Mouse (Mus musculus): ENCODE measurements around the gene Malrd1. TPM values are rescaled to one million over a fixed set of nuclear protein-coding genes. Genes with fewer than 3 reads are reported as not detected.

Malrd1 gene
- polyA plus RNA-seq, 1 experiment: not detected

- no peaks in the 10 kb centered on the region for H3K27me3 ChIP-seq (ENCODE audit: control insufficient read depth, insufficient read depth, insufficient read length)
- H3ac ChIP-seq (ENCODE audit: control insufficient read depth, insufficient read length): no peak overlapping the region
- H3K4me3 ChIP-seq: no peak overlapping the region
- no peaks in the 10 kb centered on the region for H3K36me3 ChIP-seq (ENCODE audit: control insufficient read depth, insufficient read depth)
- TF ChIP-seq MYOG (IDR thresholded peaks at IDR 0.05; ENCODE audit: control insufficient read depth in 1 of 3, insufficient read depth in 1 of 3, insufficient read length in 2 of 3, low read depth in 2 of 3): no peak
- TF ChIP-seq MAX (IDR thresholded peaks at IDR 0.05; ENCODE audit: low read depth): no peak
- TF ChIP-seq POLR2AphosphoS2 (IDR thresholded peaks at IDR 0.05; ENCODE audit: insufficient read length, low read depth): no peak
- no peak for TF ChIP-seq E2F4 (IDR thresholded peaks at IDR 0.05; ENCODE audit: insufficient read depth)
- no peak for TF ChIP-seq MYOD1 (IDR thresholded peaks at IDR 0.05; ENCODE audit: control insufficient read depth in 1 of 3, insufficient read length in 2 of 3, low read depth in 2 of 3)
- no peak for TF ChIP-seq POLR2A (IDR thresholded peaks at IDR 0.05; ENCODE audit: insufficient read length, low read depth)
- TF ChIP-seq SRF (IDR thresholded peaks at IDR 0.05; ENCODE audit: control insufficient read depth, insufficient read length, low read depth): no peak
- no peak for TF ChIP-seq TCF12 (IDR thresholded peaks at IDR 0.05; ENCODE audit: insufficient read depth, poor library complexity, severe bottlenecking)
- H3K4me2 ChIP-seq (ENCODE audit: low read depth): no peak overlapping the region
- H3K79me2 ChIP-seq (ENCODE audit: control insufficient read depth, insufficient read depth): no peaks in the 10 kb centered on the region
These were observed 367.3 kb downstream of the Malrd1 start for GRCm38 (mm10) chr2:15893418-15894120.

- Histone ChIP-seq H3ac (ENCODE audit: control insufficient read depth, insufficient read length) (no peak overlapping the region), H3K79me2 (ENCODE audit: control insufficient read depth, insufficient read depth) (no peaks in the 10 kb centered on the region), H3K4me3 (no peak overlapping the region), H3K4me2 (ENCODE audit: low read depth) (no peak overlapping the region), H3K27me3 (ENCODE audit: control insufficient read depth, insufficient read depth, insufficient read length) (no peaks in the 10 kb centered on the region), H3K36me3 (ENCODE audit: control insufficient read depth, insufficient read depth) (no peaks in the 10 kb centered on the region)
- no peak for TF ChIP-seq MAX (IDR thresholded peaks at IDR 0.05; ENCODE audit: low read depth)
- no peak for TF ChIP-seq CEBPB (IDR thresholded peaks at IDR 0.05; ENCODE audit: insufficient read depth, poor library complexity, severe bottlenecking)
- no peak for TF ChIP-seq MYOD1 (IDR thresholded peaks at IDR 0.05; ENCODE audit: control insufficient read depth in 1 of 3, insufficient read length in 2 of 3, low read depth in 2 of 3)
- no peak for TF ChIP-seq E2F4 (IDR thresholded peaks at IDR 0.05; ENCODE audit: insufficient read depth)
- no peak for TF ChIP-seq MYOG (IDR thresholded peaks at IDR 0.05; ENCODE audit: control insufficient read depth in 1 of 3, insufficient read depth in 1 of 3, insufficient read length in 2 of 3, low read depth in 2 of 3)
- no peak for TF ChIP-seq SRF (IDR thresholded peaks at IDR 0.05; ENCODE audit: control insufficient read depth, insufficient read length, low read depth)
- no peak for TF ChIP-seq REST (IDR thresholded peaks at IDR 0.05; ENCODE audit: insufficient read depth, insufficient read length)
- TF ChIP-seq USF1 (IDR thresholded peaks at IDR 0.05; ENCODE audit: low read depth): no peak
- TF ChIP-seq TCF12 (IDR thresholded peaks at IDR 0.05; ENCODE audit: insufficient read depth, poor library complexity, severe bottlenecking): no peak
- no peak for TF ChIP-seq POLR2A (IDR thresholded peaks at IDR 0.05; ENCODE audit: insufficient read length, low read depth)
- TF ChIP-seq TCF3 (IDR thresholded peaks at IDR 0.05; ENCODE audit: insufficient read length, low read depth): no peak
- TF ChIP-seq POLR2AphosphoS2 (IDR thresholded peaks at IDR 0.05; ENCODE audit: insufficient read length, low read depth): no peak
These were observed 399.2 kb downstream of the Malrd1 start for GRCm38 (mm10) chr2:15925432-15925831.

- Histone ChIP-seq H3K36me3 (ENCODE audit: control insufficient read depth, insufficient read depth) (no peaks in the 10 kb centered on the region), H3K79me2 (ENCODE audit: control insufficient read depth, insufficient read depth) (no peaks in the 10 kb centered on the region), H3K27me3 (ENCODE audit: control insufficient read depth, insufficient read depth, insufficient read length) (no peaks in the 10 kb centered on the region), H3K4me2 (ENCODE audit: low read depth) (no peak overlapping the region), H3K4me3 (no peak overlapping the region), H3ac (ENCODE audit: control insufficient read depth, insufficient read length) (no peak overlapping the region)
- TF ChIP-seq CEBPB (IDR thresholded peaks at IDR 0.05; ENCODE audit: insufficient read depth, poor library complexity, severe bottlenecking): no peak
- no peak for TF ChIP-seq TCF12 (IDR thresholded peaks at IDR 0.05; ENCODE audit: insufficient read depth, poor library complexity, severe bottlenecking)
- no peak for TF ChIP-seq SRF (IDR thresholded peaks at IDR 0.05; ENCODE audit: control insufficient read depth, insufficient read length, low read depth)
- no peak for TF ChIP-seq MYOD1 (IDR thresholded peaks at IDR 0.05; ENCODE audit: control insufficient read depth in 1 of 3, insufficient read length in 2 of 3, low read depth in 2 of 3)
- TF ChIP-seq POLR2A (IDR thresholded peaks at IDR 0.05; ENCODE audit: insufficient read length, low read depth): no peak
- TF ChIP-seq TCF3 (IDR thresholded peaks at IDR 0.05; ENCODE audit: insufficient read length, low read depth): no peak
These were observed 399.8 kb downstream of the Malrd1 start for GRCm38 (mm10) chr2:15926041-15926440.

GRCm38 (mm10) chr2:15931479-15931878 is 405.2 kb downstream of the Malrd1 start:
- H3K4me3 ChIP-seq: no peak overlapping the region
- no peak overlapping the region for H3K4me2 ChIP-seq (ENCODE audit: low read depth)
- no peaks in the 10 kb centered on the region for H3K27me3 ChIP-seq (ENCODE audit: control insufficient read depth, insufficient read depth, insufficient read length)
- H3K36me3 ChIP-seq (ENCODE audit: control insufficient read depth, insufficient read depth): no peaks in the 10 kb centered on the region
- no peaks in the 10 kb centered on the region for H3K79me2 ChIP-seq (ENCODE audit: control insufficient read depth, insufficient read depth)
- TF ChIP-seq MYOD1 (IDR thresholded peaks at IDR 0.05; ENCODE audit: control insufficient read depth in 1 of 3, insufficient read length in 2 of 3, low read depth in 2 of 3) (no peak), USF1 (IDR thresholded peaks at IDR 0.05; ENCODE audit: low read depth) (no peak), MYOG (IDR thresholded peaks at IDR 0.05; ENCODE audit: control insufficient read depth in 1 of 3, insufficient read depth in 1 of 3, insufficient read length in 2 of 3, low read depth in 2 of 3) (no peak), TCF3 (IDR thresholded peaks at IDR 0.05; ENCODE audit: insufficient read length, low read depth) (no peak), CEBPB (IDR thresholded peaks at IDR 0.05; ENCODE audit: insufficient read depth, poor library complexity, severe bottlenecking) (no peak), POLR2AphosphoS2 (IDR thresholded peaks at IDR 0.05; ENCODE audit: insufficient read length, low read depth) (no peak), POLR2A (IDR thresholded peaks at IDR 0.05; ENCODE audit: insufficient read length, low read depth) (no peak), REST (IDR thresholded peaks at IDR 0.05; ENCODE audit: insufficient read depth, insufficient read length) (no peak), E2F4 (IDR thresholded peaks at IDR 0.05; ENCODE audit: insufficient read depth) (no peak), MAX (IDR thresholded peaks at IDR 0.05; ENCODE audit: low read depth) (no peak), TCF12 (IDR thresholded peaks at IDR 0.05; ENCODE audit: insufficient read depth, poor library complexity, severe bottlenecking) (no peak), SRF (IDR thresholded peaks at IDR 0.05; ENCODE audit: control insufficient read depth, insufficient read length, low read depth) (no peak)
- H3ac ChIP-seq (ENCODE audit: control insufficient read depth, insufficient read length): no peak overlapping the region

All from myocyte (in vitro differentiated cells).